Mouse (Mus musculus) hematopoietic stem cell, adult 5-6 weeks (primary cell): Measurements from ENCODE around the gene Coro2b. TPM values are rescaled to one million over a fixed set of nuclear protein-coding genes. Genes with fewer than 3 reads are reported as not detected.

Experiments
- ATAC-seq, 2 experiments: fragments of 125-278 bp in 1 of 2; replicated peaks in 1 of 2; 2 replicates each; pipeline ENCODE4 v1.8.0; 2016 to 2017; ENCODE audit warnings: inconsistent platforms in 2 of 2, mild to moderate bottlenecking in 2 of 2, moderate number of reproducible peaks in 2 of 2, low read depth in 1 of 2, moderate TSS enrichment in 1 of 2; ENCODE audit not compliant: low FRiP score in 2 of 2, poor library complexity in 2 of 2, severe bottlenecking in 2 of 2, insufficient read depth in 1 of 2, low TSS enrichment in 1 of 2
- total RNA-seq: library from RNA; stranded (forward); fragments of 172-1452, 232-1000 nt; gene quantifications from 2 replicates; pipeline ENCODE4 v1.2.3, GENCODE M21; 2017

Gene Coro2b
- total RNA-seq, 1 experiment from 2014 or later = 2.1 TPM

DNA sequence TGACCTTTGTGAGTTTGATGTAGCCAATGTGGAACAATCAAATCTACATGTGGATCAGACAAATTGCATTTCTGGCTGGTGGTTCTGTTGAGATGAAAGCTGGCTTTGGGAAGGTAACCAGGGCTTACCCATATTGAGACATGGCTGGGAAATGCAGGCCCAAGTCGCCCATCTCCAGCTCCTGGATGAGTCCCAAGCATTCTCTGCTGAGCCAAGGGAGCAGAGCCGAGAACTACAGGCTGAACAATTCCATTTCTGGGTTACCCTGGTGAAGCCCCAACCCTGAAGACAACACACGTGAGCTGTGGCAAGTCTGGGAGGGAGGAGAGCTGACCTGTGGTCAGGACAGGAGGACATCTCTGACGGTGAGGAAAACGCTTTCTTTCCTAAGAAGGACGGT lies 37.9 kb downstream of the Coro2b start:
- no peak for ATAC-seq

GRCm38 (mm10) chr9:62497135-62498092 lies 39.4 kb downstream of the Coro2b start:
- ATAC-seq = peak; percentile 64 to 65

GRCm38 (mm10) chr9:62492306-62492990 lies 44.4 kb downstream of the Coro2b start:
- ATAC-seq = no peak

DNA sequence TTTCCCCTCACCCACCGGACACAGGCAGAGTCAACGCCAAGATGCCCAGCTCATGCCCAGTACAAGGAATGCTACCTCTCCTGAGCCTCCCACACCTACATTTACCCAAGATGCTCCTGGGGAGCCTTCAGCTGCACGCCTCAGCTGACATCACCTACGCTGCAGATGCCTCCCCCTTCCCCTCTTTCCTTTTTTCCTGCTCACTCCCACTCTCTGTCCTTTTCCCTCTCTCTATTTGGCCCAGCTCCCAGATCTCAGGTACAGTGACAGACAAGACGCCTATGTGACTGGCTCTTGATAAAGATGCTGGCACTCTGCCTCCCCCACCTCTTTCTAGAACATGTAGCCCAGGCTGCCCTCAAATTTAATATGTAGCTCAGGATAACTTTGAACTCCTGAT lies 45.2 kb downstream of the Coro2b start:
- no peak for ATAC-seq

DNA sequence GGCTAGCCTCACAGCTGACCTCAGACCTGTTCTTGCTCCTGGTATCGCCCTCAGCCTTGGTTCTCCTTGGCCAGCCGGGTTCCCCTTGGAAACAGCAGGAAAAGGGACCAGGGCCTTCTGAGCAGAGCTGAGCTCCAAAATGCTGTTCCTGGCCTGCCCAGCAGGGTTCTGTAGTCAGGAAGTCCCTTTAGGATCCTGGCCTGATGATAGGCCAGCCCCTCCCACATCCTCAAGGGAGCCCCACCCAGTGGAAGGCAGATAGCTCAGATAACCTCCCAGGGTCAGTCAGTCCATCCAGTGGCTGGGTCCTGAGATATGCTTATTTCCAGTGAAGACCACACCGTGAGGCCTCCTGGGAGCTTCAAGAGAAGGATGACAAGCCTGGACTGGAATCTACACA lies 45.7 kb downstream of the Coro2b start:
- ATAC-seq = no peak

DNA sequence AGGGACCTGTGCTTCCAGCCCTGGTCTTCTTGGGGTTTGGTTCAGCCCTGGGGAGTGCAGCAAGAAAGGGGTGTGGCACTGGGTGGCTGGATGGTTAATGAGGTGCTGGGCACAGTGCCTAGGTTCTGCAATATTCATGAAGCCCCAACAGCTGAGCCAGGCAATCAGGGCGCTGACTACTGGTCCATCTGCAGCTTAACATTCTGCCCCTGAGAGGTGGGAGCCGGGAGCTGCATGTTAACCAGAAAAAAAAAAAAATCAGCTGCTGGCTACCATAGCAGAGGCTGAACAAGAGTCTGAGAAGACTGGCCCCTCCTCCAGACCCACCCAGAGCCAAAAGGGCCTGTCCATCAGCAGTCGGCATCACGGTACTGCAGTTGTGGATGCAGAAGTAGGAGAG lies 52.7 kb downstream of the Coro2b start:
- ATAC-seq = no peak

GRCm38 (mm10) chr9:62482788-62483187 lies 54.1 kb downstream of the Coro2b start:
- no peak for ATAC-seq

- no peak for ATAC-seq
Measured at GRCm38 (mm10) chr9:62480898-62481642, 55.8 kb downstream of the Coro2b start.

DNA sequence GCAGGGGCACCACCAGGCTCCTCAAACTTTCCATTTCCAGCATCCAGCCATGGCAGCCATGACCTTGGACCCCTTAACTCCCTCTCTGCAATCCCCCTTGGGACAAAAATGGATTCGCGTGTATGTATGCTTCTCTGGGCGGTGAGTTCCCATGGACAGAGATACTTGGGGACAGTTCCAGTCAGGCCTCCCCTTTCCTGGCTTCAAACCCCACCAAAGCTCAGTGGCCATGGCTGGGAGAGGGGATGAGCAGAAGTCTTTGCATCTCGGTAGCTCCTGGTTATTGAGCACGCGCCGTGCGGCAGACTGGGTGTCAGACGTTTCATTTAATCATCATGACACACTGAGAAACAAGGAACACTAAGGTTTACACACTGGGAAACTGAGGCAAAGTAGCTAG lies 56.7 kb downstream of the Coro2b start:
- no peak for ATAC-seq

DNA sequence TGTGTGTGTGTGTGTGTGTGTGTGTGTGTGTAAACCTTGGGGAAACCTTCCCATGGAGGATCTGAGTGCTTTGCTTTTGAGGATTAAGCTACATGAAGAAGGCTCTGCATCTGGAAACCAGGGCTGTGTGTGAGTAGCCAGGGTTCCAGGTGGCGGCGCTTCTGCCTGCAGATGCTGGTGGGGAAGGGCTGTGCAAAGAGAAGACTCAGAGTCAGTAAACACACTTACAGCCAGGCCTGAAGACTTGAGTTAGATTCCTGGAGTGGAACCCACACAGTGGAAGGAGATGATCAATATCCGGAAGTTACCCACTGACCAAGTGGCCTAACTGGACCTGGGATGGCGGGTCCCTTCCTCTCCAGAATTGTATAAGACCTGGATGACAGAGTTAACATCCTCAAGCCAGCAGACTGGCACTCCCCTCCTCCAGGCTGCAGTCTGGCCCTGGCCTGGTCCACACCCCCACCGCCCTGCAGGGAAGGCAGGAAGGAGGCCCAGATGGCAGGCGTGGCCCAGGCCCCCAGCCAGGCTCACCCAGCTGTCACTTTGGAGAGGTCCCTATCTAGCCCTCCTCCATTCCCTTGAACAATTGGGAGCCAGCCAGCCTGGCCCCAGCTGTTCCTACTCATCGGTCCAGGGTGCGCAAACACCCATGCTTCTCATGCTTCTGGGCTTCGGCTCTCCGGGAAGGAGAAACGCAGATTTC lies 59.9 kb downstream of the Coro2b start:
- ATAC-seq = no peak

DNA sequence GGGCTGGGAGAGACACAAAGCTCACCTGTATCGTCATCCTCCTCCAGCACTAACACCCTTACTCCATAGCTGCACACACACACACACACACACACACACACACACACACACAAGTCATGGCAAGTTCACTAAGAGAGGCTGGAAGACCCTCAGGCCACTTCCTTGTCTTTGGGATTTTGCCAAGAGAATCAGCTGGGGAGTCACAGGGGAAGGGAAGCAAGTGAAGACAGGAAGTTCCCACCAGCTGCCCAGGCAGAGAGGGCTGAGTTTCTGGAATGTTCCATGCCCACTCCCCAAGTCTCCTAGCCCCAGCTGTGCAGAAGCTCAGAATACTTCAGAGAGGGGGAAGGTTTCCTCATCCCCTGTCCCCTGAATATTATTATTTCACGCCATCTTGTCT lies 62.6 kb downstream of the Coro2b start:
- ATAC-seq = no peak

- no peak for ATAC-seq
Measured at GRCm38 (mm10) chr9:62471541-62472189, 65.2 kb downstream of the Coro2b start.

DNA sequence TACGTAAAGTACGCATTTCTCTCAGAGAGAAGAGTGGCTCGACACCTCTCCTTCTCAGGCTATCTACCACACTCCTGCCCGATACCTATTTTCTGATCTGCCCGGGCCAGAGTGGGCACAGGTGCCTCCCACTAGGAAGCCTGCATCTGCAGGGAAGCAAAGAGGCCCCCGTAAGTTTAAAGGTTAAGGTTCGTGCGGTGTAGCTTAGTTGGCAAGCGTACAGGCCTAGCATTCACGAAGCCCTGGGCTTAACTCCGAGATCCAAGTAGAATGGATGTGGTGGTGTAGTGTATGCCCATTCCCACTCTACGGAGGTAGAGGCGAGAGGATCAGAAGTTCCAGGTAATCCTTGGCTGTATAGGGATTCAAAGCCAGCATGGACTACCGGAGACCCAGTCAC lies 65.8 kb downstream of the Coro2b start:
- ATAC-seq = no peak

GRCm38 (mm10) chr9:62470398-62470797 lies 66.4 kb downstream of the Coro2b start:
- ATAC-seq = peak; percentile 85 to 90

GRCm38 (mm10) chr9:62469696-62470095 lies 67.1 kb downstream of the Coro2b start:
- ATAC-seq = no peak

- no peak for ATAC-seq
Measured at GRCm38 (mm10) chr9:62469143-62469542, 67.7 kb downstream of the Coro2b start.

- no peak for ATAC-seq
Measured at GRCm38 (mm10) chr9:62467413-62467784, 69.4 kb downstream of the Coro2b start.
